Mouse (Mus musculus): ENCODE measurements around the gene Elk3.

DNA sequence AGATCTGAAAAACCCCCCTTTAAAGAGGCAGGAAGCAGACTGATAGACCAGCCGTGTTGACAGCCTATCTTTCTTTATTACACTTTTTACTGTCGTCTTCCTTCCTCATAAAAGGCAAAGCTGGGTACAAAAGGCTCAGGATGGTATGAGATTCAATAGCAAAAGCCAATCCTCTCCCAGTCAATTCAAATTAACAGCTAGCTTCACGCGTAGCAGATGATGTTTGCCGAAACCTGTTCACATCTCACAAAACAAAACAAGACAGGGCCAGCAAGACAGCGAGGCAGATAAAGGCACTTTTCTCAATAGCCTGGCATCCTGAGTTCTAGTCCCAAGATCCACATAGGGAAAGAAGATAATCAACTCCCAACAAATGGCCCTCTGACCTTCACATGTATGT is 21.5 kb downstream of the Elk3 start:
- no peak for TF ChIP-seq POLR2A (IDR thresholded peaks at IDR 0.05; ENCODE audit: insufficient read depth, low read depth, low read length)
- TF ChIP-seq CTCF (IDR thresholded peaks at IDR 0.05): no peak
- no peak for TF ChIP-seq EP300 (IDR thresholded peaks at IDR 0.05; ENCODE audit: insufficient read depth, low read depth, low read length)
